Mouse (Mus musculus): ENCODE data around the gene Olfr1449. TPM values are rescaled to one million over a fixed set of nuclear protein-coding genes. Genes with fewer than 3 reads are reported as not detected.

Gene Olfr1449
- not detected in 2 replicates for polyA plus RNA-seq (2012)

GRCm38 (mm10) chr19:12930540-12930939 is at the start of gene Olfr1449:
Olfr1449 (plus strand) TSS chr19:12930840.

GRCm38 (mm10) chr19:12883555-12883954 is 47.1 kb upstream of the Olfr1449 start, which contains the start of gene Olfr1445:
Olfr1445 (plus strand) TSS chr19:12883855.

GRCm38 (mm10) chr19:12893424-12893823 is 37.2 kb upstream of the Olfr1449 start, which contains the start of gene Olfr1446:
Olfr1446 (minus strand) TSS chr19:12893524.

GRCm38 (mm10) chr19:12903643-12904042 is 27.0 kb upstream of the Olfr1449 start, which contains the start of gene Olfr1447:
Olfr1447 (minus strand) TSS chr19:12903743.

GRCm38 (mm10) chr19:12924319-12924718 is 6.3 kb upstream of the Olfr1449 start, which contains the start of gene Olfr1448:
Olfr1448 (minus strand) TSS chr19:12924419.

GRCm38 (mm10) chr19:12949958-12950357 is 19.3 kb downstream of the Olfr1449 start, which contains the start of gene Olfr1450:
Olfr1450 (plus strand) TSS chr19:12950258.

Other genes starting within 250 kb of the Olfr1449 start
- gene Keg1, start 235.1 kb upstream of the Olfr1449 start, polyA plus RNA-seq (2012): not detected in 2 replicates
- gene Cntf, start 165.2 kb upstream of the Olfr1449 start, polyA plus RNA-seq (2012): 0.10 and 0.22 TPM in 2 replicates
- 35.3 and 51.8 TPM in 2 replicates for gene Zfp91, start 134.7 kb upstream of the Olfr1449 start, polyA plus RNA-seq (2012)
- 0.18 and 0.88 TPM in 2 replicates for gene Lpxn, start 134.6 kb upstream of the Olfr1449 start, polyA plus RNA-seq (2012)
- not detected in 2 replicates for gene Gm5244, start 84.2 kb upstream of the Olfr1449 start, polyA plus RNA-seq (2012)
- not detected in 2 replicates for gene Olfr1444, start 73.6 kb upstream of the Olfr1449 start, polyA plus RNA-seq (2012)
- gene Olfr1445, start 47.0 kb upstream of the Olfr1449 start, polyA plus RNA-seq (2012): not detected in 2 replicates
- not detected in 2 replicates for gene Olfr1446, start 37.3 kb upstream of the Olfr1449 start, polyA plus RNA-seq (2012)
- not detected in 2 replicates for gene Olfr1447, start 27.1 kb upstream of the Olfr1449 start, polyA plus RNA-seq (2012)
- gene Olfr1448, start 6.4 kb upstream of the Olfr1449 start, polyA plus RNA-seq (2012): not detected in 2 replicates
- gene Olfr1450, start 19.4 kb downstream of the Olfr1449 start, polyA plus RNA-seq (2012): not detected in 2 replicates
- gene Olfr1451, start 64.2 kb downstream of the Olfr1449 start, polyA plus RNA-seq (2012): not detected in 2 replicates
- not detected in 2 replicates for gene Olfr1453, start 97.5 kb downstream of the Olfr1449 start, polyA plus RNA-seq (2012)
- not detected in 2 replicates for gene Olfr1454, start 129.8 kb downstream of the Olfr1449 start, polyA plus RNA-seq (2012)
- not detected in 2 replicates for gene Olfr1457, start 167.1 kb downstream of the Olfr1449 start, polyA plus RNA-seq (2012)
- not detected in 2 replicates for gene Olfr1458, start 175.9 kb downstream of the Olfr1449 start, polyA plus RNA-seq (2012)
- not detected in 2 replicates for gene Olfr1459, start 218.7 kb downstream of the Olfr1449 start, polyA plus RNA-seq (2012)
- gene Olfr1461, start 232.2 kb downstream of the Olfr1449 start, polyA plus RNA-seq (2012): not detected in 2 replicates